Mouse (Mus musculus): ENCODE data around the gene Hist1h2bb.

Gene Hist1h2bb

DNA sequence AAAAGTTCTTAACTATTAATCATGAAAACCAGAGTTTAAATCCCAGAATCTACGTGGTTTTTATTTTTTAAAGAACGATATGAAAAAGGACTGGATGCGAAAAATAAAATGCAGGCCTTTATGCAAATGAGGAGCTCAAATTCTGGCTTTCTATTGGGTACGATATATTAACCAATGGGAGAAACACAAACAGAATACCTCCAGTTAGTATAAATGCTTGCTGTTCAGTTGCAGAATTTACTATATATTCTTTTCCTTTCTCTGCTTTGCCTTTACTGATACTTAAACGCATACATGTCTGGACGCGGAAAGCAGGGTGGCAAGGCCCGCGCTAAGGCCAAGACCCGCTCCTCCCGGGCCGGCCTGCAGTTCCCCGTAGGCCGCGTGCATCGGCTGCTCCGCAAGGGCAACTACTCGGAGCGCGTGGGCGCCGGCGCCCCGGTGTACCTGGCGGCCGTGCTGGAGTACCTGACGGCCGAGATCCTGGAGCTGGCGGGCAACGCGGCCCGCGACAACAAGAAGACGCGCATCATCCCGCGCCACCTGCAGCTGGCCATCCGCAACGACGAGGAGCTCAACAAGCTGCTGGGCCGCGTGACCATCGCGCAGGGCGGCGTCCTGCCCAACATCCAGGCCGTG, 4.4 kb downstream of the Hist1h2bb start, which contains the start of gene Hist1h2ab:
TSS of gene Hist1h2ab (plus strand) at position 288 of the 639 bp plus-strand sequence.
- DNase-seq, result peak in 1 of 2 experiments; percentile 52

DNA sequence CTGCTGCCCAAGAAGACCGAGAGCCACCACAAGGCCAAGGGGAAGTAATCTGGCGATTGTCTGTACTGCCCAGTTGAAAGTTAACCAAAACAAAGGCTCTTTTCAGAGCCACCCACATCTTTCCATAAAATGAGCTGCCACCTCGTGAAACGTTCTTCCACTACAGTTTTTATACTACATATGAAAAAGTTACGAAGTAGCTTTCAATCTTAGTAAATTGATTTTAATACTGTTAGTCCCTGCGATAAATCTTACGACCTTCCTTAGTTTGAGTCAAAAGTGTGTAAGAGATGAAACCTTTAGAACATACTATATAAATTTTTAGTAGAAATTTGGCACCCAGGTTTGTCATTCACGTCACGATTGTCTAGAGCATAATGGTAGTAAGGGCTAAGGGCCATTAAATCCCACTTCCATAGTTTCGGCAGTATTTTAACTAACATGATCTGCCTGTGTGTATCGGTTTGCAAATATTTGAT, 5.0 kb downstream of the Hist1h2bb start:
- no peak for DNase-seq

DNA sequence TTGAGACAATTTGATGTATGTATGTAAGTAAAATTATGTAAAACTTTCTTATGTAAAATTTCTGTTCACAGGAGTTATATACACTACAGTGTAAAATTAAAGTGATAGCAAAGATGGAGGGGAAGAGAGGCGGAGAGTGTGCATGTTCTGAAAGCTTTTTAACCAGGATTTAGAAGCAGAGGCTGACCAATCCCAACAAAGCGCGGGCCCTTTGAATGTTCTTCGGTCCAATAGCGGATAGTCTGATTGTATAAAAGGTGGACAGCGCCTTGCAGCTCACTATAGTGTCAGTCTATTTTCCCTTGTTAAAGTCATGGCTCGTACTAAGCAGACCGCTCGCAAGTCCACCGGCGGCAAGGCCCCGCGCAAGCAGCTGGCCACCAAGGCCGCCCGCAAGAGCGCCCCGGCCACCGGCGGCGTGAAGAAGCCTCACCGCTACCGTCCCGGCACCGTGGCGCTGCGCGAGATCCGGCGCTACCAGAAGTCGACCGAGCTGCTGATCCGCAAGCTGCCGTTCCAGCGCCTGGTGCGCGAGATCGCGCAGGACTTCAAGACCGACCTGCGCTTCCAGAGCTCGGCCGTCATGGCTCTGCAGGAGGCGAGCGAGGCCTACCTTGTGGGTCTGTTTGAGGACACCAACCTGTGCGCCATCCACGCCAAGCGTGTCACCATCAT, 5.7 kb downstream of the Hist1h2bb start, which contains the start of gene Hist1h3b:
TSS of gene Hist1h3b (plus strand) at position 201 of the 675 bp plus-strand sequence.
- DNase-seq, result peak; percentile 90 to 94

DNA sequence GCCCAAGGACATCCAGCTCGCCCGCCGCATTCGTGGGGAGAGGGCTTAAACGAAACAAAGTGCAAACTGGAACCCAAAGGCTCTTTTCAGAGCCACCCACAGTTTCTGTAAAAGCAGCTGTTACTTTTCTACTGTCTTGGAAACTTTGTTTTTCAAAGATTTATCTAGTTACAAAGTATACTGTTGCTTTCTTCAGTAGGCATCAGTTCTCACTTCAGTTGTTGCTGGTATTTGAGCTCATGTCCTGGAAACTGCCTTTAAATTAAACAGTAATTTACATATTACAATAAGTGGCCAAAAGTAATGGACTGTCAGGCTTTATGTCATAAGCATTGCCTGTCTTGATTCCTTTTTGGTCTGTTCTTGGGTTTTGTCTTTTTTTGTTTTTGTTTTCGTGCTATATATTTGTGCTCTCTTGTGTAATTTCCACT, 6.2 kb downstream of the Hist1h2bb start:
- DNase-seq, result no peak

DNA sequence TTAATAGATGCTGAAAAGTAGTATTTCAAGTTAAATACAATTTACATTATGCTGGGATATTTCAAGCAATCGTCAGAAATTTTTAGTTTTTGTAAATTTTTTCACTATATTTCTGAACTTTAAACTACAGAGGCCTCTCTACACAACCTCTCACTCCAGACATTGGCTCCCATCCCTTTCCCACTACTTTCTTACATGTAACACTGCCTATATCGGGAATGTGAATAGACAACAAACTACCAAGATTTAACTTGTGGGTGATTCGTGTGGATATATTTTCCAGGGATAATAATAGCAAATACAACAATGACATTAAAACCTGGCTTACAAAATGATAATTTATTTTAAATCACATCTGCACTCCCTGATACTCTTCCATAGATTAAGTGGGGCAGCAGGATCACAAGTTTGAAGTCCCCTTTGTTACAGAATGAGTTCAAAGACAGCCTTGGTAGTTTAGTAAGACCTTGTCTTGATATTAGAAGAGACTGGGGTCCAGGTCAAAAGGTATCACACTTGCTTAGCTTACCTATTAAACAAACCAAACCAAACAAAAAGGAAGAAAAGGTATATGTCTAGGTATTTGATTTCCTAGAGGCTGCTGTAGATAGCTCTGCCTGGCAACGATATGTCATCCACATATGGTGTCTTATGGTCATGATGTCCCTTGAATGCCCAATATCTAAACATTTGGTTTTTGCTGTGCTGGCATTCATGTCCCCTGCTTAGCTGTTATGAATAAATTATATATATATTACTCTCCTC, 7.0 kb downstream of the Hist1h2bb start:
- no peak for DNase-seq

DNA sequence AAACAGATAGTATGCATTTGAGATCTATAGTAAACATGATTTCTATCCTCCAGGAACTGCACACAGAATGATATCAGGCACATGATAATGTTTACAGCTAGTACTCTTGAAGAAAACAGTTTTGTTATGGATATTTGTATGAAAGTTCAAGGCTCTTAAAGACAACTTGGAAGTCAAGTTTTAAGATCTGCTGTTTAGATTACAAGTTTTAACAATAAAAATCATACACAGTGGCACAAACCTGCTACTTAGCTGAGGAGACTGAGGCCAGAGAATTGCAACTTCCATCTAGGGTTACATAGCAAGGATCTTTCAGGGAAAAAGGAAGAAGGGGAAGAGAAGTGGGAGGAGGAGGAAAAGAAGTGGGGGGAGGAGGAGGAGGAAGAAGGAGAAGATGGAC, 8.5 kb downstream of the Hist1h2bb start:
- DNase-seq, result no peak

DNA sequence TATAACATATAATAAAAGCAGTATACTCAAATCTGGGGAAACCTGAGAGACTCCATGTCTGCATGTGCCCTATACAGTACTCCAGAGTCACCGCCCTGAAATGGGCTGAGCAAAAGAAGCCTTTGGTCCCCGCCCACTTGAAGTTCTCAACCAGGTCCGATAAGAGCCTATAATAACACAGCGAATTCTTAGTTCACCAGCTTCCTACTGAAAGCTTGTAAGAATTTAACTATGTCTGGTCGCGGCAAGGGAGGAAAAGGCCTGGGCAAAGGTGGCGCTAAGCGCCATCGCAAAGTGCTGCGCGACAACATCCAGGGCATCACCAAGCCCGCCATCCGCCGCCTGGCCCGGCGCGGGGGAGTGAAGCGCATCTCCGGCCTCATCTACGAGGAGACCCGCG, 10.3 kb downstream of the Hist1h2bb start, which contains the start of gene Hist1h4b:
TSS of gene Hist1h4b (plus strand) at position 224 of the 400 bp plus-strand sequence.
- DNase-seq, result peak; percentile 91 to 94

DNA sequence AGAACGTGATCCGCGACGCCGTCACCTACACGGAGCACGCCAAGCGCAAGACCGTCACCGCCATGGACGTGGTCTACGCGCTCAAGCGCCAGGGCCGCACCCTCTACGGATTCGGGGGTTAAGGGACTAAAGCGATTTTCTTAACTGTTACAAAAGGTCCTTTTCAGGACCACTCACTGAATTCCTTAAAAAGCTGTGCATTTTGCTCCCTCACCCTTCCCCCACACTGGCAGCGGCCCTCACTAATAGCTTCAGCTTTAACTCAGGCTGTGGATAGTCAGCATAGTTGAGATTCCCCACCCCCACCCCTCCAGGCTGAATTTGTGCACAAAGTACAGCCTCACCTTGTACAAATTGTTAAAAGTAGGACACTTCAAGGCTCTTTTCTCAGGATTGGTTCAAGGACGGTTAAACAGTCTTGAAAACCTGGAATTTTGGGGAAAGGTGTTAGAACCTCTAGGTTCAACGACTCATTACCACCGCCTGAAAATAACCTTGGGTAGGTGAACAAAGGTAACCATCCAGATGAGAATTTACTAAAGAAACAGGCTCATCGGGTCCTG, 10.8 kb downstream of the Hist1h2bb start:
- no peak for DNase-seq

DNA sequence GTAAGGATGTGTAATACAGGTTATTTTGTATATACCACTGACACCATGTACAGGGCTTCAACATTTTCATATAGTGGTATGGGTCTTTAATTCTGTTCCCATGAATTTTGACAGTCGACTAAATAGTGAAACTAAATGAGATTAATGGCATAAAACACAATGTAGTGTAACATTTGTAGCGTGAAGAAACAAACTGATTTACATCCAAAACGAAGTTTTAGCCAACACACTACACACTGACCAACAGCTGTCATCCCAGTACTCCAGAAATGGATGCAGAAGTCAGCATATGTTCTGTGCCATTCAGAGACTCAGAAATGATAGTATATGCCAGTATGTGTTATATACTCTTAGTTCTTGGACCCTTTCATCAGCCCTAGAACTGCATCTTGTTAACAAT, 11.4 kb downstream of the Hist1h2bb start:
- no peak for DNase-seq

DNA sequence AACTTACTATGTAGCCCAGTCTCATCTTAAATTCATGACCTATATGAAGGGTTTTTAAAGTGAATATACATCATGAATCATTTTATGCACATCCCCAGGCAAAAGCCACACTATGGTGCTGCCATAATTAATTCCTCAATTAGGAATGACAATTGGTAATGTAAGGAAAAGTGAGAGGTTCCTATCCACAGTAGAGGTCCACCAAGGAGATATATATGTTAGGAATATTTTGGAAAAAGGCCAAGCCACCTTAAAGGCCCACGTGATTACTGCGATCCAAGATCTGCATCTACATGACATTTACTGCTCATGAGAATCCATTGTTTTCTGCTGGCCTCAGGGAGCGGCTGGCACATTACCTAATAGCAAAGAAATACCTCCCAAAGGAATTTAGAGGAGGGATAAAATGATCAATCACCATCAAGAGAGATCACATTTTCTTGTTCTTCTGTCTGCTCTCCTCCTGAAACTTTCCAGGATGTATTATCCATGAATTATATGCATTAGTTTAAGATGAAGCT, 12.8 kb downstream of the Hist1h2bb start:
- DNase-seq, result no peak

DNA sequence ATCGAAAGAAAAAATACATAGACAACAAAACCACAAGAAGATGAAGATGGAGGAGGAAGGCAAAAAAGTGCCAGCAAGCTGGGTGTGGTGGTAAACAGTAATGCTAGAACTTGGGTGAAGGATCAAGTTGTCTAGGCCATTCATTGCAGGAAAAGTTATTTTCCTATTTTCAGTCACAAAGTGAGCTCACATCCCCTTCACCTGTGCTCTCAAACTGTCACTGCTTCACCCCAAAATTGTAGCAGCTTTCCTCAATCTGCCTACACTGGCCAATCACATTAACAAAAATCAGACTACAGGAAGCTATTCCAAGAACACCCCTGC, 13.3 kb downstream of the Hist1h2bb start:
- no peak for DNase-seq

DNA sequence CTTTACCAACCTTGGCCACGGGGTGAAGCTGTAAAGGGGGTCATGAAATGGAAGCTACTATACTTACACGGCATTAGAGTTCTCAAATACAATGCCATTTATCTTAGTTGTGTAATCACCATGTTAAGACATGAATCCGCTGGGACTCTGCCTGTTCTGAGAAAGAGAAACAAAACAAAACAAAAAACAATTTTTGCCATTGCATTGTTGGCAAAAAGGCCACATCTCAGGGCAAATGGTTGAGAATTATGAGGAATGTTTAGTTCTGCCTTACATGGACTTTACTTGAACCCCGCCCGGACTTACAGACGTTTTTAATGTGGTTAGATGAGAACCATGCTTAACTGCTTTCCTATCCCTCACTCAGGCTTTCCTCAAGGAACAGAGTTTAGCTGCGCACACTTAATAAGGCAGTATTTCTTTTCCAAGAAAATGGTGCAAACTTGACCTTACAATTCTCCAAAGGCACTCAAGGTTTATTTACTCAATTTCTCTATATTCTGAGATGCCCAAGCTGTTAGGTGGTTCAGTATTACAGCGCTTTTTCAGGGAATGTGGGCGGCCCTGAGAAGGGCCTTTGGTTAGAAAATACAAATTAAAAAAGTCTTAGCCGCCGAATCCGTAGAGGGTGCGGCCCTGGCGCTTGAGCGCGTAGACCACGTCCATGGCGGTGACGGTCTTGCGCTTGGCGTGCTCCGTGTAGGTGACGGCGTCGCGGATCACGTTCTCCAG, 13.9 kb downstream of the Hist1h2bb start:
- DNase-seq, result no peak

DNA sequence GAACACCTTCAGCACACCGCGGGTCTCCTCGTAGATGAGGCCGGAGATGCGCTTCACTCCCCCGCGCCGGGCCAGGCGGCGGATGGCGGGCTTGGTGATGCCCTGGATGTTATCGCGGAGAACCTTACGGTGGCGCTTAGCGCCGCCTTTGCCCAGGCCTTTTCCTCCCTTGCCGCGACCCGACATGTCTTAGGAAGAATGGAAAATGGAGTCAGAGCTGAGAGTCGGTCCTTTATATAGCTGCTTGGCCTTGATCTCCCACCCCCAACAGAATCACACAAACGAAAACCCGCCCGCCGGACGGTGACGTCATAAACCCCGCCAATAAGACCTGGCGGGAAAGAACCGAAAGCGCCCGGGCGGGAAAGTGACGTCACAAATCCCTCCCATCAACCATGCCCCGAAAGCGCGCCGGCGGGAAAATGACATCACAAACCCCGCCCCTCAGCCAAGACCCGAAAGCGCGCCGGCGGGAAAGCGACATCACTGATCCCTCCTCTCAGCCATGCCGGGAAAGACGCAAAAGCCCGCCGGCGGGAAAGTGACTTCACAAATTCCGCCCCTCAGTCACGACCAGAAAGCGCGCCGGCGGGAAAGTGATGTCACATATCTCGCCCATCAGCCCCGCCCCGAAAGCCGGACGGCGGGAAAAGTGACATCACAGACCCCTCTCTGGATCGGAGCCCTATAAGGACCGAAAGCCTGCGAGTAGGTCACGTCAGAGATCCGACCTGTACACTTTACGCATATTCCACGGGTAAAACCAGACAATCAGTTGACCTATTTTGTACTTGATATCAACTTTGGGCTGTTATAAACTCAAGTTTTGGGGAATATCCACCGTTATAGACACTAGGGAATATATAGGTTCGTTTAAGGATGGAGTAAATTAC, 14.7 kb downstream of the Hist1h2bb start, which contains the start of gene Hist1h4a:
TSS of gene Hist1h4a (minus strand) at position 259 of the 893 bp plus-strand sequence.
- DNase-seq, result peak; percentile 99

DNA sequence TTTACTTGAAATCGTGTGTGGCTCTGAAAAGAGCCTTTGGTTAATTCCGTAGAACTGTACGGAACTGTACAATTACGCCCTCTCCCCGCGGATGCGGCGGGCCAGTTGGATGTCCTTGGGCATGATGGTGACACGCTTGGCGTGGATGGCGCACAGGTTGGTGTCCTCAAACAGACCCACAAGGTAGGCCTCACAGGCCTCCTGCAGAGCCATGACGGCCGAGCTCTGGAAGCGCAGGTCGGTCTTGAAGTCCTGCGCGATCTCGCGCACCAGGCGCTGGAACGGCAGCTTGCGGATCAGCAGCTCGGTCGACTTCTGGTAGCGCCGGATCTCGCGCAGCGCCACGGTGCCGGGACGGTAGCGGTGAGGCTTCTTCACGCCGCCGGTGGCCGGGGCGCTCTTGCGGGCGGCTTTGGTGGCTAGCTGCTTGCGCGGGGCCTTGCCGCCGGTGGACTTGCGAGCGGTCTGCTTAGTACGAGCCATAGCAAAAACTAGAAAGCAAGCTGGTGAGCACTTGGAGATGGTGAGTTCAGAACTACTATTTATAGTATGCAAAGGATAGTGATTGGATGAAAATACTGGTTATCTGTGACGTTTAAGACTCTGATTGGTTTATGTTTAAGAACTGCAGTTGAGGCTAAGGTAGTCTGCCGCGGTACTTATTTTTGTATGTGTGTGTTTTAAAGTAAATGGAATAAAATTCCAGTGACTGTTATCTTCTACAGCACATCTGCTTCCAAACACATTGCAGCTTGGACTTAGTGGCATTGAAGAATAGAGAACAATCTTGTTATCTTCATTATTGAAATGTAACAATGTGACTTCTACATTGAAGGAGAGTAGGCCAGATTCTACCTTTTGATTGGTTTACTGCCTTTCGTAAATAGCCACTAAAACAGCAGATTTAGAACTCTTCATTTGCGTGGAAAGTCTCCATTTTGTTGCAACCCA, 15.6 kb downstream of the Hist1h2bb start, which contains the start of gene Hist1h3a:
TSS of gene Hist1h3a (minus strand) at position 516 of the 951 bp plus-strand sequence.
- peak; percentile 47 to 59 for DNase-seq

DNA sequence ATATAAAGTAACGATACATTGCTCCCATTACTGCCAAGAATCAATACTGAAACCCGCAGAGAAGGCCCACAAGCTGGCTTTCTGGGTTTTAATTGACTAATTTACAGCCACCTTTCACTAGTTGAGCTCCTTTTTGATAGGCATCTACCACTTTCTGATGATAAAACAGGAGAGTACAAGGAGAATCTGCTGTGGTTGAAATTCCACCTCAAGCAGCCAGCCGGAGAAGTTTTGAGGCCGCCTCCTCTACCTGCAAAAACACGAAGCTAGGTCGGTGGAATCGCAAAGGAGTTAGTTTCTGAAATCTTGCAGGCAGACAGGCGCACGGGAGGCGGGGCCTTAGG, 16.7 kb downstream of the Hist1h2bb start:
- DNase-seq, result no peak

DNA sequence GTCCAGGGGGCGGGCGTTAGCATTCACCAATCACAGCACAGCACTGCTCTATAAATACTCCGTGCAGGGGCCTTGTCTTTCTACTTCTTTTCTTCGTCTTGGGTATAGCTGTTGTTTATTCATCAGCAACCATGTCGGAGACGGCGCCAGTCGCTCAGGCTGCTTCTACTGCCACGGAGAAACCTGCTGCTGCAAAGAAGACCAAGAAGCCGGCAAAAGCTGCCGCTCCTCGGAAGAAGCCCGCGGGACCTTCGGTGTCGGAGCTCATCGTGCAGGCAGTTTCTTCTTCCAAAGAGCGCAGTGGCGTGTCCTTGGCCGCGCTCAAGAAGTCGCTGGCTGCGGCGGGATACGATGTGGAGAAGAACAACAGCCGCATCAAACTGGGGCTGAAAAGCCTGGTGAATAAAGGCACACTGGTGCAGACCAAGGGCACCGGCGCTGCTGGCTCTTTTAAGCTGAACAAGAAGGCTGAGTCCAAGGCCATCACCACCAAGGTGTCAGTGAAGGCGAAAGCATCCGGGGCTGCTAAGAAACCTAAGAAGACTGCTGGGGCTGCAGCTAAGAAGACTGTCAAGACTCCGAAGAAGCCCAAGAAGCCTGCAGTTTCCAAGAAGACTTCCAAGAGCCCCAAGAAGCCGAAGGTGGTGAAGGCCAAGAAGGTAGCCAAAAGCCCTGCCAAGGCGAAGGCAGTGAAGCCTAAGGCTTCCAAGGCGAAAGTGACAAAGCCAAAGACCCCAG, 17.2 kb downstream of the Hist1h2bb start, which contains the start of gene Hist1h1a:
TSS of gene Hist1h1a (plus strand) at position 81 of the 738 bp plus-strand sequence.
- peak; percentile 89 to 92 for DNase-seq

DNA sequence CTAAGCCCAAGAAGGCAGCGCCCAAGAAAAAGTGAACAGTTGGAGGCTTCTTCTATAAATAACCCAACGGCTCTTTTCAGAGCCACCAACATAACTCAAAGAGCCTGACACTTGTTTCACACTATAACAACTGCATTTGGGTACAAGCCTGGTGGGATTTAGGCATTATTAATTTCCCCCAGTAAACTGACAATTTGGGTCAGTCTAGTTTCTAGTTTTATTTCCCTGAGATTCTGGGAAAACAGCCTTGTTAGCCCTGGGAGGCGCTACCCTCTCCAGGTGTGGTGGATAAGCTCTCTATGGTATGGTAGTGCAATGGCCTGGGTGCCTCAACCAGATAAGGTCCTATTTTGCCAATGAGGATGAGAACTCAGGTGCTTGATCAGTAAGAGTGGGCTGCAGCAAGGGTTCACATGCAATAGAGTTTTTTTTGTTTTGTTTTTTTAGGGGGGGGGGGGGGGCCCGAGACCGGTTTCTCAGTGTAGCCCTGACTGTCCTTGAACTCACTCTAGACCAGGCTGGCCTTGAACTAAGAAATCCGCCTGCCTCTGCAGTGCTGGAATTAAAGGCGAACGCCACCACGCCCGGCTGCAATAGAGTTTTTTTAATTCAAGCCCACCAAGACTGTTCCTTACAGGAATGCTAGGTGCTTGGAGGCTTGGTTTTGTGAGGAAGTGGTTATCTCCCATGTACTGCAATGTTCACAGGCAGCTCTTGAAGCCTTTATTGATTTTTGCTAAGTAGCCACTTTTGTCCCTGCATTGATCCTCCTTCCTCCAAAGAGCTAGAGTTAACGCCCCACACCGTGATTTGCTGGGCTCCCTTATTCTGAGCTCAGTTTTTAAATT, 18.0 kb downstream of the Hist1h2bb start:
- DNase-seq, result no peak

DNA sequence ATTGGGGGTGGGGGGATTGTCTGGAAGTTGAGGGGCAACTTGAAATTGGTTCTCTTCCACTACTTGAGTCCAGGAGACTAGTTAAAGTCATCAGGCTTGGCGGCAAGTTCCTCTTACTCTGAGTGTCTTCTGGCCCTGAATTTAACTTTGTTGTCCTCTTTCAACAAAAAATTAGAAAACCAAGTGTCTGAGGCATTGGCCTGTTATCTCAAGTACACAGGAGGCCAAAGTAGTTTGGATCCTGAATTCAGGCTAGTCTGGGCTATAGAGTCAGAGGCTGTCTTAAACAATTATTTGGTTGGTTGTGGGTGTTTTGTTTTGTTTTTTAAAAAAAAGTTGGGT, 18.6 kb downstream of the Hist1h2bb start:
- DNase-seq, result no peak

Data from kidney, postnatal 25 days (tissue).